Mouse (Mus musculus) liver, embryonic 15.5 days (tissue): ENCODE results near the gene Mapre3. TPM values are rescaled to one million over a fixed set of nuclear protein-coding genes. Genes with fewer than 3 reads are reported as not detected.
A peak's percentile ranks its signal among the peaks of the same experiment; 100 is the strongest.

Experiments
- ATAC-seq: fragments of 200-750 bp; cut with Nextera tagmentation; 2 replicates; pipeline ENCODE4 v1.8.0; 2017; ENCODE audit warnings: moderate number of reproducible peaks, mild to moderate bottlenecking, moderate library complexity; ENCODE audit not compliant: insufficient read depth
- H3K27ac ChIP-seq: fragments of 300-500 bp; sonication (generic); replicated peaks from 2 replicates; pipeline ENCODE4 v1.5.1; 2015; ENCODE audit warnings: mild to moderate bottlenecking, inconsistent platforms
- H3K27me3 ChIP-seq: fragments of 300-500 bp; sonication (generic); 2 replicates; pipeline ENCODE4 v1.6.1; 2015; ENCODE audit warnings: mild to moderate bottlenecking, inconsistent platforms
- H3K36me3 ChIP-seq: fragments of 300-500 bp; sonication (generic); replicated peaks from 2 replicates; pipeline ENCODE4 v1.6.1; 2015; ENCODE audit warnings: moderate library complexity, mild to moderate bottlenecking, inconsistent platforms
- H3K4me1 ChIP-seq: fragments of 300-500 bp; sonication (generic); replicated peaks from 2 replicates; pipeline ENCODE4 v1.6.1; 2015; ENCODE audit warnings: inconsistent platforms
- H3K4me2 ChIP-seq: fragments of 300-500 bp; sonication (generic); 2 replicates; pipeline ENCODE4 v1.6.1; 2015; ENCODE audit warnings: moderate library complexity, mild to moderate bottlenecking, inconsistent platforms
- H3K4me3 ChIP-seq: fragments of 300-500 bp; sonication (generic); replicated peaks from 2 replicates; pipeline ENCODE4 v1.5.1; 2015; ENCODE audit warnings: mild to moderate bottlenecking, inconsistent platforms
- H3K9ac ChIP-seq: fragments of 300-500 bp; sonication (generic); 2 replicates; pipeline ENCODE4 v1.6.1; 2015; ENCODE audit warnings: moderate library complexity, mild to moderate bottlenecking, inconsistent platforms
- H3K9me3 ChIP-seq: fragments of 300-500 bp; sonication (generic); replicated peaks from 2 replicates; pipeline ENCODE4 v1.6.1; 2016; ENCODE audit warnings: inconsistent platforms
- WGBS: fragments of 180-500 bp; shearing (Covaris S2); methylation state at CpG from one replicate; pipeline ENCODE4 v1.1.7; 2015; ENCODE audit warnings: mixed read lengths; ENCODE audit not compliant: insufficient replicate concordance; 5-methylcytosine and 5-hydroxymethylcytosine counted together
- polyA plus RNA-seq: library from polyadenylated mRNA; unstranded; fragments of >200 nt; fragmentation: Nextera tagmentation; extraction: Ambion mirVana; gene quantifications from 2 replicates; pipeline ENCODE4 v1.2.1, GENCODE M21; 2015

The Mapre3 gene
- polyA plus RNA-seq, 1 experiment from 2014 or later = 2.9 TPM

GRCm38 (mm10) chr5:30863852-30864251 lies 49.4 kb downstream of the Mapre3 start:
- 35% methylated on average over 4 of the region's 4 CpGs for WGBS
- no peak overlapping the region for H3K9ac ChIP-seq
- no peak overlapping the region for H3K27ac ChIP-seq
- H3K9me3 ChIP-seq = no peaks in the 10 kb centered on the region
- peaks cover under 1% of the 10 kb centered on the region for H3K4me1 ChIP-seq
- H3K4me3 ChIP-seq = no peak overlapping the region
- no peak overlapping the region for H3K4me2 ChIP-seq
- no peaks in the 10 kb centered on the region for H3K36me3 ChIP-seq
- ATAC-seq = 0 out of 2 replicates have a peak, but pooled peaks have one; percentile 26
- no peaks in the 10 kb centered on the region for H3K27me3 ChIP-seq

- H3K9ac ChIP-seq = no peak overlapping the region
- WGBS = 37% methylated on average over 15 of the region's 15 CpGs
- no peaks in the 10 kb centered on the region for H3K36me3 ChIP-seq
- no peak for ATAC-seq
- no peak overlapping the region for H3K27ac ChIP-seq
- H3K27me3 ChIP-seq = no peaks in the 10 kb centered on the region
- H3K4me1 ChIP-seq = peaks cover 5% of the 10 kb centered on the region
- H3K4me2 ChIP-seq = no peak overlapping the region
- no peak overlapping the region for H3K4me3 ChIP-seq
- H3K9me3 ChIP-seq = no peaks in the 10 kb centered on the region
Observed at GRCm38 (mm10) chr5:30864322-30864721, 49.9 kb downstream of the Mapre3 start.

- H3K36me3 ChIP-seq = peaks cover 9% of the 10 kb centered on the region
- ATAC-seq = no peak
- H3K4me1 ChIP-seq = peaks cover 24% of the 10 kb centered on the region
- no peak overlapping the region for H3K27ac ChIP-seq
- 36% methylated on average over 3 of the region's 3 CpGs for WGBS
- H3K4me3 ChIP-seq = no peak overlapping the region
- no peaks in the 10 kb centered on the region for H3K27me3 ChIP-seq
- no peaks in the 10 kb centered on the region for H3K9me3 ChIP-seq
- H3K4me2 ChIP-seq = no peak overlapping the region
- H3K9ac ChIP-seq = no peak overlapping the region
Observed at GRCm38 (mm10) chr5:30866871-30867270, 52.4 kb downstream of the Mapre3 start.

- peaks cover 18% of the 10 kb centered on the region for H3K36me3 ChIP-seq
- H3K27ac ChIP-seq = no peak within 1 kb of the TSS
- H3K27me3 ChIP-seq = no peaks in the 10 kb centered on the region
- 77% methylated on average over 3 of the region's 3 CpGs for WGBS
- no peaks in the 10 kb centered on the region for H3K9me3 ChIP-seq
- H3K4me3 ChIP-seq = no peak within 1 kb of the TSS; the same call in 1 of the 2 replicates
- ATAC-seq = no peak
- peaks cover 24% of the 10 kb centered on the region for H3K4me1 ChIP-seq
- H3K4me2 ChIP-seq = peak within 1 kb of the TSS; percentile 77
- H3K9ac ChIP-seq = no peak within 1 kb of the TSS
Observed at GRCm38 (mm10) chr5:30867712-30868111, 53.3 kb downstream of the Mapre3 start, which contains the start of gene Tmem214. TSS of gene Tmem214 (plus strand) at chr5:30868012.

GRCm38 (mm10) chr5:30868981-30869380 lies 54.5 kb downstream of the Mapre3 start:
- WGBS = 23% methylated on average over 9 of the region's 9 CpGs
- no peak for ATAC-seq

GRCm38 (mm10) chr5:30869405-30870130 lies 55.1 kb downstream of the Mapre3 start:
- Histone ChIP-seq H3K36me3 (peaks cover 36% of the 10 kb centered on the region), H3K27ac (peak overlapping the region; percentile 72), H3K9ac (peak overlapping the region; percentile 94), H3K4me3 (peak overlapping the region; percentile 92), H3K9me3 (no peaks in the 10 kb centered on the region), H3K4me2 (peak overlapping the region; percentile 77), H3K4me1 (peaks cover 24% of the 10 kb centered on the region), H3K27me3 (no peaks in the 10 kb centered on the region)
- under 1% methylated on average over 63 of the region's 63 CpGs for WGBS
- ATAC-seq = peak; percentile 94

More at GRCm38 (mm10) chr5:30868981-30869380, 54.5 kb downstream of the Mapre3 start:
- Histone ChIP-seq H3K36me3 (peaks cover 31% of the 10 kb centered on the region), H3K4me3 (peak overlapping the region; percentile 92), H3K27me3 (no peaks in the 10 kb centered on the region), H3K9me3 (no peaks in the 10 kb centered on the region), H3K4me2 (peak overlapping the region; percentile 77), H3K4me1 (peaks cover 24% of the 10 kb centered on the region), H3K27ac (no peak overlapping the region; the same call in 1 of the 2 replicates), H3K9ac (peak overlapping the region; percentile 94)

GRCm38 (mm10) chr5:30870131-30870406 lies 55.6 kb downstream of the Mapre3 start:
- Histone ChIP-seq H3K27me3 (no peaks in the 10 kb centered on the region), H3K4me3 (peak overlapping the region; percentile 92), H3K4me1 (peaks cover 24% of the 10 kb centered on the region), H3K27ac (peak overlapping the region; percentile 72; the same call in 1 of the 2 replicates), H3K36me3 (peaks cover 41% of the 10 kb centered on the region), H3K9me3 (no peaks in the 10 kb centered on the region), H3K4me2 (peak overlapping the region; percentile 77), H3K9ac (peak overlapping the region; percentile 94)
- 9% methylated on average over 2 of the region's 2 CpGs for WGBS
- no peak for ATAC-seq

- no peak overlapping the region for H3K4me2 ChIP-seq
- ATAC-seq = no peak
- H3K36me3 ChIP-seq = peaks cover 66% of the 10 kb centered on the region
- peaks cover 24% of the 10 kb centered on the region for H3K4me1 ChIP-seq
- H3K9me3 ChIP-seq = no peaks in the 10 kb centered on the region
- WGBS = 85% methylated on average over 9 of the region's 9 CpGs
- no peak overlapping the region for H3K9ac ChIP-seq
- H3K27me3 ChIP-seq = no peaks in the 10 kb centered on the region
- no peak overlapping the region for H3K4me3 ChIP-seq
- no peak overlapping the region for H3K27ac ChIP-seq
Observed at GRCm38 (mm10) chr5:30872574-30872973, 58.1 kb downstream of the Mapre3 start.

GRCm38 (mm10) chr5:30874365-30874764 lies 59.9 kb downstream of the Mapre3 start:
- WGBS = 79% methylated on average over 7 of the region's 7 CpGs
- H3K36me3 ChIP-seq = peaks cover 69% of the 10 kb centered on the region

GRCm38 (mm10) chr5:30878616-30879015 lies 64.2 kb downstream of the Mapre3 start:
- WGBS = 54% methylated on average over 6 of the region's 6 CpGs

More at GRCm38 (mm10) chr5:30874365-30874764, 59.9 kb downstream of the Mapre3 start:
- ATAC-seq = no peak
- no peak overlapping the region for H3K27ac ChIP-seq
- peaks cover 19% of the 10 kb centered on the region for H3K4me1 ChIP-seq
- H3K4me3 ChIP-seq = no peak overlapping the region
- H3K4me2 ChIP-seq = no peak overlapping the region
- H3K27me3 ChIP-seq = no peaks in the 10 kb centered on the region
- H3K9me3 ChIP-seq = no peaks in the 10 kb centered on the region
- no peak overlapping the region for H3K9ac ChIP-seq

GRCm38 (mm10) chr5:30879347-30879943 lies 65.0 kb downstream of the Mapre3 start:
- H3K27ac ChIP-seq = no peak overlapping the region
- H3K4me2 ChIP-seq = no peak overlapping the region
- no peaks in the 10 kb centered on the region for H3K27me3 ChIP-seq
- ATAC-seq = no peak
- no peaks in the 10 kb centered on the region for H3K9me3 ChIP-seq
- 63% methylated on average over 5 of the region's 5 CpGs for WGBS
- H3K4me1 ChIP-seq = no peaks in the 10 kb centered on the region
- peaks cover 34% of the 10 kb centered on the region for H3K36me3 ChIP-seq
- no peak overlapping the region for H3K9ac ChIP-seq
- H3K4me3 ChIP-seq = no peak overlapping the region

More at GRCm38 (mm10) chr5:30878616-30879015, 64.2 kb downstream of the Mapre3 start:
- no peak overlapping the region for H3K27ac ChIP-seq
- H3K36me3 ChIP-seq = peaks cover 42% of the 10 kb centered on the region
- H3K4me1 ChIP-seq = no peaks in the 10 kb centered on the region
- no peak for ATAC-seq
- no peak overlapping the region for H3K4me3 ChIP-seq
- no peak overlapping the region for H3K4me2 ChIP-seq
- no peaks in the 10 kb centered on the region for H3K9me3 ChIP-seq
- no peaks in the 10 kb centered on the region for H3K27me3 ChIP-seq
- no peak overlapping the region for H3K9ac ChIP-seq
